Mouse (Mus musculus) retina, adult 2 months (tissue): ENCODE data around the gene Hdhd3.
A peak's percentile ranks its signal among the peaks of the same experiment; 100 is the strongest.

Source experiments
- DNase-seq: peaks from one replicate; pipeline ENCODE4 v3.0.0-alpha.2; 2012; ENCODE audit warnings: low read depth, low spot score

The Hdhd3 gene

GRCm38 (mm10) chr4:62477542-62478244 lies 25.6 kb downstream of the Hdhd3 start:
- DNase-seq = no peak

DNA sequence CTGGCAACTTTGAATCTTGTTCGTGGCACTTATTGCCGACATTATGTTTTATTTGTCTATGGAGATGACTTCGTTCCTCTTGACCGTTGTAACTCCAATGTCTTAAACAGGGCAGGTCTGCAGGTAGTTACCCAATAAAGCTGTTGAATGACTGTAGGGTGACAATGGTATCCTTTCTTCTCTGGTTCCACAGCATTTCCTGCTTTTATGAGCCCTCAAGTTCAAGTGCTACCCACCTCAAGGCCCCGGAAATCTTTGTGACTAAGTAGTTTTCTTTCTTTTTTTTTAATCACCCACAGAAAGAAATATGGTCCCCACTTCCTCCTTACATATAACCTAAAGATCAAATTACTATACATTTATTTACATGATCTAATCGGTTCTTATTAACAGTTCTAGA lies 27.5 kb downstream of the Hdhd3 start:
- DNase-seq = no peak

- DNase-seq = no peak
Observed at GRCm38 (mm10) chr4:62475131-62475530, 28.1 kb downstream of the Hdhd3 start.

GRCm38 (mm10) chr4:62472071-62472470 lies 31.2 kb downstream of the Hdhd3 start:
- DNase-seq = no peak

DNA sequence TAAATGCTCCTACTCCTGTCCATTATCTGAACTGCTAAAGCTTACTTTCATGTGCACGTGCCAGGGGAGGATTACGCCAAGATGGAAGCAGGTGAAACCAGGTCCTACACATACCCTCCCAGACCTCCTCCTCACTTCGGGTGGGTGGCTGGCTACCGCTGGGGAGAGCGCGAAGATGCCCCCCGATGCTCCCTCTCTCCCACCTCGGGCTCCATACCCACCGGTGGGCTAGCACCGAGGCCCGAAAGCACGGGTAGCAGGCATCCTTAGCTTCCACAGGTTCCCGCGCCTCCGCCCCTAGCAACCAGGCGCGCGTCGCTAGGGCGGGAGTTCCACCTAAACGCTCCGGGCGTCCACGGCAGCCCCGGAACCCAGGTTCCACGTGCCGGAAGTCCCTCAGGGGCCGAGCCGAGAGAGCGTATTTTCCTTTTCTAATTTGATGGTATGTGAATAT lies 32.6 kb downstream of the Hdhd3 start, which contains the start of gene Wdr31:
TSS of gene Wdr31 (minus strand) at position 299 of the 454 bp plus-strand sequence.
- peak; percentile 74 for DNase-seq

DNA sequence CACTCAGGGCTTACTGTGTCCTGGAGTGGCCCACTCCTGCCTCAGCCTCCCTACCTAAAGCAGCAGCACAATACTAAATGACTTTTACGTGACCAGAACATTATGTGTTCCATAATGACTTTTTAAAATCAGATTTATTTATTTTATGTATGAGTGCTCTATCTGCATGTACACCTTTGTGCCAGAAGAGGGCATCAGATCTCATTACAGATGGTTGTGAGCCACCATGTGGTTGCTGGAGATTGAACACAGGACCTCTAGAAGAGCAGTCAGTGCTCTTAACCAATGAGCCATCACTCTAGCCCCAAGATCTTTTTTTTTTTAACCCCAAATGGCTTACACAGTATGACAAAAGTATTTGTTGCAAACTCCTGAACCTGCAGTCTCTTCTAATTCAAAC lies 35.1 kb downstream of the Hdhd3 start:
- DNase-seq = no peak

GRCm38 (mm10) chr4:62463124-62463523 lies 40.1 kb downstream of the Hdhd3 start:
- no peak for DNase-seq

DNA sequence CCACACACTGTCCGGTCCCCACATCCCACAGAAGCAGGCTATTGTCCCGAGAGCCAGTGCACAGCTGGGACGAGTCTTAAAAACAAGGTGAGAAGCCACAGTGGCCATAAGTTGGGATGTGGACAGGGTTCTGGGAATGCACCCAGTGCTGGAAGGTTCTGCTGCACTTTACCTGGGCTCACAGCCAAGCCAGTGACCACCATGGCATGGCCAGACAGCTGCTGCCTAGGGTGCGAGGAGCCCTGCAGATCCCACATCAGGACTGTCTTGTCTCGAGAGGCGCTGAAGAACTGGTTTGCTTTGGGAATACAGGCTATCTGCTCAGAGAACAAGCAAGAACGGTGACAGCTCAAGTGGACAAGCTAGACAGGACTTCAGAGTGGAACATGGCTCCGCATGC lies 42.9 kb downstream of the Hdhd3 start:
- no peak for DNase-seq

DNA sequence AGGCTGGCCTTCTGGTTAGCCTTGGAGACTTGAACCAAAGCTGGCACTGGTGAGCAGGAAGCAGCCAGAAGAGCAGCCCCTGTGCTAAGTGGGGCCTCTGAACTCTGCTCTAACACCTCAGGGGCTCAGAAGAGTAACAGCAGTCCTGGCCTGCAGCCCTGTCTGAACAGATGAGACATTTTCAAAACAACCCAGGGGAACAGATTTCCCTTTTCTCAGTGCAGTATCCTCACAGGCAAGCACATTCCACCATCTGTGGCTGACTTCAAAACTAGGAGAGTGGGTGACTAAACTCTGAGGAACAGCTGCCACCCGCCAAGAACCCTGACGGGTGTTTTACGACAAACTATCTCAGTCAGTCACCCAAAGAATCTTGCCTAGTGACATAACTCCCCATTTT lies 44.2 kb downstream of the Hdhd3 start:
- DNase-seq = no peak

DNA sequence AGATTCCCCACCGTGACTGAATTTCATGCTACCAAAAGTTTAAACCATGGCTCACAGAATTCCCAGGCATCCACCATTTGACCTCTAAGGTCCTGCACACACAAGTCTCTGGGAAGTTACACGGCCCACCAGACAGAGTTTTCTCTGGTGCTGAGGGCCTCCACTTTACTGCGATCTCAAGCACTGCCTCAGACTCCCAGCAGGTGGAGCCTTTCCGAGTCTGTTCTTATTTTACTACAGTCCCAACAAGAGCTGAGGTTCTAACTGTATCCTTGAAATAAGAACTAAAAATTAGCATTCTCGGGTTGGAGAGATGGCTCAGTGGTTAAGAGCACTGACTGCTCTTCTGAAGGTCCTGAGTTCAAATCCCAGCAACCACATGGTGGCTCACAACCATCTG lies 48.3 kb downstream of the Hdhd3 start:
- no peak for DNase-seq
